Mouse (Mus musculus): ENCODE results near the gene Vps52. TPM values are rescaled to one million over a fixed set of nuclear protein-coding genes. Genes with fewer than 3 reads are reported as not detected.

The Vps52 gene
- polyA plus RNA-seq, 1 experiment from 2014 or later, result 67.5 TPM

GRCm38 (mm10) chr17:33915671-33916250 is 39.9 kb upstream of the Vps52 start, which contains the start of the genes Tapbp and Zbtb22:
Tapbp (plus strand) TSS chr17:33915899.
Zbtb22 (plus strand) TSS chr17:33915904.
- ATAC-seq (ENCODE audit: low read depth), result peak; percentile 88
- no peaks in the 10 kb centered on the region for H3K9me3 ChIP-seq
- peak within 1 kb of the TSS; percentile 85 for H3K27ac ChIP-seq (replicated peaks)
- H3K9ac ChIP-seq, result peak within 1 kb of the TSS; percentile 70
- H3K36me3 ChIP-seq, result peaks cover 56% of the 10 kb centered on the region
- peak within 1 kb of the TSS; percentile 51 for H3K4me3 ChIP-seq
- H3K27me3 ChIP-seq, result no peaks in the 10 kb centered on the region
- under 1% methylated on average over 33 of the region's 34 CpGs for WGBS
- peak within 1 kb of the TSS; percentile 66 for H3K4me2 ChIP-seq
- peaks cover 78% of the 10 kb centered on the region for H3K4me1 ChIP-seq (replicated peaks)

- Histone ChIP-seq H3K4me2 (peak overlapping the region; percentile 66), H3K27me3 (no peaks in the 10 kb centered on the region), H3K4me3 (peak overlapping the region; percentile 51), H3K4me1 (replicated peaks) (peaks cover 78% of the 10 kb centered on the region), H3K27ac (replicated peaks) (peak overlapping the region; percentile 85), H3K36me3 (peaks cover 51% of the 10 kb centered on the region), H3K9ac (peak overlapping the region; percentile 70), H3K9me3 (no peaks in the 10 kb centered on the region)
- peak; percentile 13 for ATAC-seq (ENCODE audit: low read depth)
- under 1% methylated on average over 20 of the region's 20 CpGs for WGBS
Measured at GRCm38 (mm10) chr17:33916294-33916693, 39.3 kb upstream of the Vps52 start.

GRCm38 (mm10) chr17:33916847-33917655 is 38.6 kb upstream of the Vps52 start:
- ATAC-seq (ENCODE audit: low read depth), result no peak
- no peak overlapping the region for H3K27ac ChIP-seq (replicated peaks)
- H3K4me2 ChIP-seq, result peak overlapping the region; percentile 66
- H3K9ac ChIP-seq, result peak overlapping the region; percentile 70
- H3K4me1 ChIP-seq (replicated peaks), result peaks cover 73% of the 10 kb centered on the region
- no peaks in the 10 kb centered on the region for H3K27me3 ChIP-seq
- H3K36me3 ChIP-seq, result peaks cover 43% of the 10 kb centered on the region
- H3K9me3 ChIP-seq, result no peaks in the 10 kb centered on the region
- WGBS, result 77% methylated on average over 31 of the region's 31 CpGs
- peak overlapping the region; percentile 51 for H3K4me3 ChIP-seq

GRCm38 (mm10) chr17:33917656-33918292 is 37.8 kb upstream of the Vps52 start:
- 84% methylated on average over 18 of the region's 18 CpGs for WGBS
- no peak for ATAC-seq (ENCODE audit: low read depth)
- H3K4me2 ChIP-seq, result no peak overlapping the region
- no peaks in the 10 kb centered on the region for H3K9me3 ChIP-seq
- H3K4me1 ChIP-seq (replicated peaks), result peaks cover 69% of the 10 kb centered on the region
- H3K27me3 ChIP-seq, result no peaks in the 10 kb centered on the region
- H3K27ac ChIP-seq (replicated peaks), result no peak overlapping the region
- no peak overlapping the region for H3K9ac ChIP-seq
- H3K36me3 ChIP-seq, result peaks cover 37% of the 10 kb centered on the region
- peak overlapping the region; percentile 51 for H3K4me3 ChIP-seq

GRCm38 (mm10) chr17:33918293-33919203 is 37.1 kb upstream of the Vps52 start:
- peak overlapping the region; percentile 76 for H3K4me2 ChIP-seq
- no peaks in the 10 kb centered on the region for H3K9me3 ChIP-seq
- WGBS, result 60% methylated on average over 37 of the region's 37 CpGs
- no peak for ATAC-seq (ENCODE audit: low read depth)
- peak overlapping the region; percentile 46 for H3K4me3 ChIP-seq
- H3K27ac ChIP-seq (replicated peaks), result peak overlapping the region; percentile 66; the same call in 1 of the 2 replicates
- H3K36me3 ChIP-seq, result peaks cover 31% of the 10 kb centered on the region
- peak overlapping the region; percentile 73; the same call in 1 of the 2 replicates for H3K9ac ChIP-seq
- H3K4me1 ChIP-seq (replicated peaks), result peaks cover 69% of the 10 kb centered on the region
- no peaks in the 10 kb centered on the region for H3K27me3 ChIP-seq

GRCm38 (mm10) chr17:33919351-33920281 is 36.0 kb upstream of the Vps52 start:
- peak overlapping the region; percentile 66 for H3K27ac ChIP-seq (replicated peaks)
- ATAC-seq (ENCODE audit: low read depth), result no peak
- H3K27me3 ChIP-seq, result no peaks in the 10 kb centered on the region
- H3K36me3 ChIP-seq, result peaks cover 21% of the 10 kb centered on the region
- H3K4me1 ChIP-seq (replicated peaks), result peaks cover 60% of the 10 kb centered on the region
- peak overlapping the region; percentile 76 for H3K4me2 ChIP-seq
- under 1% methylated on average over 52 of the region's 52 CpGs for WGBS
- H3K9me3 ChIP-seq, result no peaks in the 10 kb centered on the region
- H3K9ac ChIP-seq, result peak overlapping the region; percentile 73
- peak overlapping the region; percentile 46 for H3K4me3 ChIP-seq

GRCm38 (mm10) chr17:33920282-33921097 is 35.1 kb upstream of the Vps52 start:
- peak overlapping the region; percentile 46 for H3K4me3 ChIP-seq
- no peaks in the 10 kb centered on the region for H3K9me3 ChIP-seq
- H3K4me1 ChIP-seq (replicated peaks), result peaks cover 52% of the 10 kb centered on the region
- 1% methylated on average over 36 of the region's 36 CpGs for WGBS
- H3K4me2 ChIP-seq, result peak overlapping the region; percentile 76
- H3K27me3 ChIP-seq, result no peaks in the 10 kb centered on the region
- ATAC-seq (ENCODE audit: low read depth), result 0 out of 2 replicates have a peak, but pooled peaks have one; percentile 21
- H3K27ac ChIP-seq (replicated peaks), result peak overlapping the region; percentile 66
- peaks cover 23% of the 10 kb centered on the region for H3K36me3 ChIP-seq
- peak overlapping the region; percentile 73 for H3K9ac ChIP-seq

- H3K27ac ChIP-seq (replicated peaks), result peak overlapping the region; percentile 20; the same call in 1 of the 2 replicates
- WGBS, result 91% methylated on average over 7 of the region's 7 CpGs
- no peak overlapping the region for H3K4me3 ChIP-seq
- no peak for ATAC-seq (ENCODE audit: low read depth)
- H3K9ac ChIP-seq, result no peak overlapping the region
- peaks cover 30% of the 10 kb centered on the region for H3K36me3 ChIP-seq
- peaks cover 51% of the 10 kb centered on the region for H3K4me1 ChIP-seq (replicated peaks)
- no peaks in the 10 kb centered on the region for H3K27me3 ChIP-seq
- H3K4me2 ChIP-seq, result peak overlapping the region; percentile 76
- H3K9me3 ChIP-seq, result no peaks in the 10 kb centered on the region
Measured at GRCm38 (mm10) chr17:33921361-33921760, 34.3 kb upstream of the Vps52 start.

- Histone ChIP-seq H3K36me3 (peaks cover 22% of the 10 kb centered on the region), H3K27ac (replicated peaks) (no peak overlapping the region), H3K27me3 (no peaks in the 10 kb centered on the region), H3K4me1 (replicated peaks) (peaks cover 31% of the 10 kb centered on the region), H3K9me3 (no peaks in the 10 kb centered on the region), H3K4me3 (no peak overlapping the region), H3K4me2 (no peak overlapping the region), H3K9ac (no peak overlapping the region)
- 84% methylated on average over 10 of the region's 10 CpGs for WGBS
- no peak for ATAC-seq (ENCODE audit: low read depth)
Measured at GRCm38 (mm10) chr17:33924577-33925283, 30.9 kb upstream of the Vps52 start.

Measured in neural tube, embryonic 13.5 days (tissue).